Mouse (Mus musculus) olfactory bulb, adult 2 months (tissue): ENCODE measurements around the gene Six2.

ENCODE experiments used
- CTCF ChIP-seq: fragments of 200-500 bp; IDR thresholded peaks from 2 replicates; pipeline ENCODE4 v1.5.1; 2012; ENCODE audit warnings: low read depth, mild to moderate bottlenecking, low read length, moderate library complexity; ENCODE audit not compliant: insufficient read depth
- POLR2A ChIP-seq: fragments of 200-500 bp; IDR thresholded peaks from 2 replicates; pipeline ENCODE4 v1.6.1; 2012; ENCODE audit warnings: mild to moderate bottlenecking, low read depth, low read length, moderate library complexity; ENCODE audit not compliant: insufficient read depth

- TF ChIP-seq POLR2A (no peak), CTCF (no peak)
These were observed 43.3 kb upstream of the Six2 start for GRCm38 (mm10) chr17:85731329-85731728.
